Mouse (Mus musculus) heart, postnatal 0 days (tissue): Measurements from ENCODE around the gene Gabrb3. TPM values are rescaled to one million over a fixed set of nuclear protein-coding genes. Genes with fewer than 3 reads are reported as not detected.
"Not testable (repeated sequence)": the region's sequence is repeated elsewhere in the genome, so short reads cannot be mapped to it uniquely, and the experiment has no call there.

Experiments used
- ATAC-seq: fragments of 200-750 bp; cut with Nextera tagmentation; 2 replicates; pipeline ENCODE4 v1.8.0; 2017; ENCODE audit warnings: low read depth, moderate number of reproducible peaks, moderate library complexity; ENCODE audit not compliant: insufficient read depth
- DNase-seq: peaks from one replicate; pipeline ENCODE4 v3.0.0-alpha.2; 2016; ENCODE audit warnings: low spot score
- H3K27ac ChIP-seq: fragments of 300-500 bp; sonication (generic); 2 replicates; pipeline ENCODE4 v1.5.1; 2014; ENCODE audit warnings: low read depth, mild to moderate bottlenecking
- H3K27me3 ChIP-seq: fragments of 300-500 bp; sonication (generic); 2 replicates; pipeline ENCODE4 v1.6.1; 2014; ENCODE audit warnings: low read length, mixed read lengths; ENCODE audit not compliant: control insufficient read depth, insufficient read depth
- H3K36me3 ChIP-seq: fragments of 300-500 bp; sonication (generic); replicated peaks from 2 replicates; pipeline ENCODE4 v1.6.1; 2014; ENCODE audit warnings: low read length, mixed read lengths; ENCODE audit not compliant: control insufficient read depth, insufficient read depth
- H3K4me1 ChIP-seq: fragments of 300-500 bp; sonication (generic); 2 replicates; pipeline ENCODE4 v1.6.1; 2014; ENCODE audit warnings: antibody characterized with exemption; ENCODE audit not compliant: control insufficient read depth, insufficient read depth
- H3K4me2 ChIP-seq: fragments of 300-500 bp; sonication (generic); 2 replicates; pipeline ENCODE4 v1.6.1; 2014; ENCODE audit warnings: low read depth, mild to moderate bottlenecking, low read length, moderate library complexity
- H3K4me3 ChIP-seq: fragments of 300-500 bp; sonication (generic); 2 replicates; pipeline ENCODE4 v1.5.1; 2014; ENCODE audit warnings: low read depth, low read length
- H3K9ac ChIP-seq: fragments of 300-500 bp; sonication (generic); replicated peaks from 2 replicates; pipeline ENCODE4 v1.6.1; 2014; ENCODE audit warnings: low read depth, low read length, mixed read lengths
- H3K9me3 ChIP-seq: fragments of 300-500 bp; sonication (generic); replicated peaks from 2 replicates; pipeline ENCODE4 v1.6.1; 2016; ENCODE audit warnings: low read length; ENCODE audit not compliant: control insufficient read depth
- CTCF ChIP-seq: IDR thresholded peaks from 2 replicates; pipeline ENCODE4 v1.5.1; 2016; ENCODE audit warnings: antibody characterized with exemption, control low read depth, low read depth
- EP300 ChIP-seq: IDR thresholded peaks from 2 replicates; pipeline ENCODE4 v1.6.1; 2016; ENCODE audit warnings: antibody characterized with exemption, low read depth
- WGBS: fragments of 180-500 bp; shearing (Covaris S2); extraction: QIAGEN DNeasy Blood & Tissue Kit; methylation state at CpG from one replicate; pipeline ENCODE4 v1.1.7; 2014; 5-methylcytosine and 5-hydroxymethylcytosine counted together
- polyA plus RNA-seq: library from polyadenylated mRNA; unstranded; fragments of >200 nt; fragmentation: Nextera tagmentation; extraction: Ambion mirVana; gene quantifications from 2 replicates; pipeline ENCODE4 v1.2.1, GENCODE M21; 2015
- total RNA-seq: library from RNA; depleted of rRNA; stranded (reverse); fragments of >200 nt; gene quantifications from 2 replicates; pipeline ENCODE4 v1.2.3, GENCODE M21; 2014; ENCODE audit warnings: low replicate concordance

The Gabrb3 gene
- total and polyA plus RNA-seq, 2 experiments from 2014 or later, result 0.04 to 0.07 TPM

DNA sequence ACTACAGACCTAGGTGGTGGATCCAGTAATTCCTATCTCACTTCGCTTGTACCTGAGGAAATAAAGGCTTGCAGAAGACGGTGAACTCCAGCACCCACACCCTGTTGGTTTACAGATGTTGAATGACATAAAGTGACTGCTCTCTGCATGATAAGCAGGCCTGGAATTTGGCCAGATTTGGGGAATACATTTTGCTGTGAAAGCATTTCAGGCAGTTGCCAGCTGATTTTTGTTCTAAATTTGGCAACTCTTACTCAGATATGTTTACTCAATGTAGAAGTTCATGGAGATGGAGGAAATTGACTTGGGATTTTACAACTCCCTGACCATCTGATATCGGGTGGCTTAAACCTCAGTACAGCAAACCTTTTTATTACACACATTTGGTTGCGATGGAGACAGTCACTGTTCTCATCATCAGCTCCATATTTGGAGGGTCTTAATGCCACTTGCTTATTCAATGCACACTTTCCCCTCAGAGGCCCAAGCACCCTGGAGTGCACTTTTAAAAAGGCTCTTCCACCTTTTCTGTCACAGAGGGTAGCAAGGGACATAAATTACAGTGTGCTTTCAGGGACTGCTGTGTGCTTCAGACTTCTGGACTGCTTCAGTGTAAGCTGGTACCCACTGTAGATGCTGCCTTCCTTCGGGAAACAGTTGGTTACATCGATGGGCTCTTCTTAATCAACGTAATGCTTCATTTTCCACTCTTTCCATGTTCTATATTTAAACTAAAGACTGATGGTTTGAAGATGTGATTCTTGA, 287.7 kb downstream of the Gabrb3 start:
- ATAC-seq (no peak), DNase-seq (peak; percentile 9)
- no peak for TF ChIP-seq EP300
- TF ChIP-seq CTCF, result no peak
- WGBS, result 61% methylated on average over 7 of the region's 7 CpGs
- Histone ChIP-seq H3K4me3 (no peak overlapping the region), H3K4me2 (no peak overlapping the region), H3K27ac (no peak overlapping the region), H3K9me3 (no peaks in the 10 kb centered on the region), H3K9ac (no peak overlapping the region), H3K36me3 (no peaks in the 10 kb centered on the region), H3K27me3 (no peaks in the 10 kb centered on the region), H3K4me1 (peaks cover 6% of the 10 kb centered on the region; the same call in 1 of the 2 replicates)

GRCm38 (mm10) chr7:57711709-57712108, 292.2 kb downstream of the Gabrb3 start:
- no peak for TF ChIP-seq EP300
- TF ChIP-seq CTCF, result no peak
- no peak overlapping the region for H3K27ac ChIP-seq
- H3K4me2 ChIP-seq, result no peak overlapping the region
- no peak overlapping the region for H3K9ac ChIP-seq
- no peak for ATAC-seq
- no peak for DNase-seq
- no peaks in the 10 kb centered on the region for H3K27me3 ChIP-seq
- H3K4me1 ChIP-seq, result 0 out of 2 replicates have a peak, but pooled peaks cover 1% of the 10 kb centered on the region
- no peaks in the 10 kb centered on the region for H3K36me3 ChIP-seq
- no peak overlapping the region for H3K4me3 ChIP-seq
- H3K9me3 ChIP-seq, result no peaks in the 10 kb centered on the region

DNA sequence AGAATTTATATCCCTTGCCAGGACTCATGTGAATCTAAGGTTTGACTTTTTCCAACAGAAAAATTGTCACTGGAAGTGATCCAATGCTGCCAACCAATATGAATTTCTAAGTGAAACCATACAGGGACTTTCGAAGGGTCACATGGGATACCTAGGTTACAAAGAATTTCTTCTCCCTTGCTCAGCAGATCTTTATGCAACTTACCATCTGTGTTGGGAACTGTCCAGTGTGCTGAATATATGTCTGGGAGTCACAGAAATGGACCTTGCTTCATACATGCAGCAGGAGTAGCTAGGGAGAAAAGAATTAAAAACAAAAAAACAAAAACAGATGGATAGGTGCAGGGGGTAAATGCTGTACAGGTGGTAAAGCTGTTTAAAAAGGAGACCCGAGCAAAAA, 327.3 kb downstream of the Gabrb3 start:
- H3K4me1 ChIP-seq, result no peaks in the 10 kb centered on the region
- no peak overlapping the region for H3K9ac ChIP-seq
- H3K9me3 ChIP-seq, result no peaks in the 10 kb centered on the region
- H3K36me3 ChIP-seq, result no peaks in the 10 kb centered on the region
- no peaks in the 10 kb centered on the region for H3K27me3 ChIP-seq
- no peak for ATAC-seq
- no peak overlapping the region for H3K27ac ChIP-seq
- WGBS, result 62% methylated on average over 2 of the region's 2 CpGs
- H3K4me3 ChIP-seq, result no peak overlapping the region
- DNase-seq, result peak; percentile 13
- H3K4me2 ChIP-seq, result no peak overlapping the region
- TF ChIP-seq EP300 (no peak), CTCF (no peak)

GRCm38 (mm10) chr7:57760466-57760865, 341.0 kb downstream of the Gabrb3 start:
- TF ChIP-seq EP300, result no peak
- TF ChIP-seq CTCF, result no peak

GRCm38 (mm10) chr7:57778754-57779153, 359.3 kb downstream of the Gabrb3 start:
- Histone ChIP-seq H3K9ac (no peak overlapping the region), H3K9me3 (no peaks in the 10 kb centered on the region), H3K4me3 (no peak overlapping the region), H3K27ac (no peak overlapping the region), H3K4me2 (no peak overlapping the region), H3K27me3 (no peaks in the 10 kb centered on the region), H3K36me3 (no peaks in the 10 kb centered on the region), H3K4me1 (no peaks in the 10 kb centered on the region)
- 39% methylated on average over 5 of the region's 5 CpGs for WGBS
- DNase-seq, result no peak
- no peak for TF ChIP-seq CTCF
- no peak for TF ChIP-seq EP300
- ATAC-seq, result no peak

More at GRCm38 (mm10) chr7:57760466-57760865, 341.0 kb downstream of the Gabrb3 start:
- Histone ChIP-seq H3K36me3 (no peaks in the 10 kb centered on the region), H3K4me3 (no peak overlapping the region), H3K9ac (no peak overlapping the region), H3K9me3 (no peaks in the 10 kb centered on the region), H3K27ac (no peak overlapping the region), H3K4me2 (no peak overlapping the region), H3K4me1 (no peaks in the 10 kb centered on the region), H3K27me3 (no peaks in the 10 kb centered on the region)
- no peak for DNase-seq
- WGBS, result 82% methylated on average over 5 of the region's 5 CpGs
- no peak for ATAC-seq

- WGBS, result 66% methylated on average over 2 of the region's 2 CpGs
- ATAC-seq, H3K9me3 ChIP-seq, H3K27me3 ChIP-seq, H3K4me3 ChIP-seq, H3K27ac ChIP-seq, H3K4me2 ChIP-seq, H3K9ac ChIP-seq, H3K4me1 ChIP-seq, DNase-seq, H3K36me3 ChIP-seq: not testable (repeated sequence)
Observed at GRCm38 (mm10) chr7:57786102-57786501, 366.6 kb downstream of the Gabrb3 start.
